Mouse (Mus musculus) ZHBTc4 (cell line): ENCODE results near the gene Olfr1367.

Experiments
- DNase-seq: peaks from one replicate; pipeline ENCODE4 v3.0.0-alpha.2; 2011; ENCODE audit warnings: low read depth, low spot score

Olfr1367 gene

DNA sequence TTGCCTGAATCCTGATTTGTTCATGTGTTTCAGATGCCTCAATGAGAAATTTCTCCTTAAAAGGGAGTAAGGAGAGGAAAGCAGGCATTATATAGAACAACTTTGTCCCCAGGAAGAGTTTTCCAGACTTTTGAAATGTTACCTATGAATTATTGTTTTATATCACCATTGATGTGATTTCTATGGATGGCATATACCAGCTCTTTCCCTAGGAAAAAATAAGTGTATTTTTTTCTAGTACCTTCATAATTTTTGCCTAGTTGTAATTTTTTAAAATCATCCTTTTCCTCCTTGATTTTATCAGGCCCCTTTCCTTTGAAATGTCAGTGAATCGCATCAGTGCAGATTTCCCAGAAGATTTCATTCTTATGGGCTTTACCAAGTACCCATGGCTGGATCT is at the start of gene Olfr1367:
Gene Olfr1367 (plus strand): TSS at position 301 of the 400 bp plus-strand sequence.
- no peak for DNase-seq

DNA sequence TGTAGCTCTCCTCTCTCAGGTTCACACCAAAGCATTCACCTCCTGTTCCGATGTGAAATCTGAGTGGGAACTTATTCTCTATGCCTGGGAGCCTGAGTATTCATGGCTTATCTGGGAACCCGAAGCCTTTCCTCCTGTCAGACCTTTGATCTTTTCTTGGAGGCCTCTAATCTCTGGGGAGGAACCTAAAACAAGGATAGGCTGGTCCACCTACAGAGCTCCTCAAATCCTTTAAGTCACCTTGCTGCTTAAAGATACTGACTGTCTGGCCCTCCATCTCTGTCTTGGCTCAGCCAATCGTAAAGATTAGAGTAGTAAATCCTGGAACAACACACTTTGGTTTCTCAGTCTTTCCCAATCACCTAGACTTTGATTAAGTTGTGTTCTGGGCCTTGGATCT is 48.2 kb upstream of the Olfr1367 start:
- no peak for DNase-seq

DNA sequence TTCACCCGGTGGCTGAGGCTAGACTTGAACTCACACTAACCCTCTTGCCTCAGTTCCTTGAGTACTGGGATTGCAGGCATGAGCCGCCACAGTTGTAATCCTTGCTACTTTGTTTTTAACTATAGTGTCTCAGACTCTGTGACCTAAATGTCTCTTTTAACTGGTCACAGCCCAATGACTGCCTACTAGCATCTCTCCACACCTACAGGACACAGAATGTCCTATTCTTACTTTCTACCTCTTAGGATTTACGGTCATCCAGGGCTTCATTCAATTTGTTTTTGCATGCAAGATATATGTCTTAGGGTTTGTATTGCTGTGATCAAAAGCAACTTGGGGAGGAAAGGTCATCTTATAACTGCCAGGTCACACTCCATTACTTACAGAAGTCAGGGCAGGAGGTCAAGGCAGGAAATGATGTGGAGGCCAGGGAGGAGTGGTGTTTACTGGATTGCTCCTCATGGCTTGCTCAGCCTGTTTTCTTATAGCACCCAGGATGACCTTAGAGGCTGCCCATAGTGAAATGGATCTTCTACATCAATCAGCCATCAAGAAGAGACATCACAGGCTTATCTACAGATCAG is 42.1 kb upstream of the Olfr1367 start:
- DNase-seq, result no peak

DNA sequence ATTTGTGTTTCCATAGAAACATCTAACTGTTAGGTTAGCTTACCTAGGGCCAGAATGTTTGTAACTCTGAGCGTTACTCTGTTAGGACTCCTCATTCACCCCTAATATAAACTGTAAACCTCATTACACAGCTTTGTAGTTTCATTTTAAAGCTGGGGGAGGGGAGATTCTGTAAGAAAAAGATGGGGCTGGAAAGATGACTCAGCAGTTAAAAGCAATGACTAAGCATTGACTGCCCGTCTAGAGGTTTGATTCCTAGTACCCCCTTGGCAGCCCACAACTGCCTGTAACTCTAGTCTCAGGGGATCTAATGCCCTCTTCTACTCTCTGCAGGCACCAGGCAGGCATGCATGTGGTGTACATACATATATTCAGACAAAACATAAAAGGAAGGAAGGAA is 36.9 kb upstream of the Olfr1367 start:
- peak; percentile 18 for DNase-seq

DNA sequence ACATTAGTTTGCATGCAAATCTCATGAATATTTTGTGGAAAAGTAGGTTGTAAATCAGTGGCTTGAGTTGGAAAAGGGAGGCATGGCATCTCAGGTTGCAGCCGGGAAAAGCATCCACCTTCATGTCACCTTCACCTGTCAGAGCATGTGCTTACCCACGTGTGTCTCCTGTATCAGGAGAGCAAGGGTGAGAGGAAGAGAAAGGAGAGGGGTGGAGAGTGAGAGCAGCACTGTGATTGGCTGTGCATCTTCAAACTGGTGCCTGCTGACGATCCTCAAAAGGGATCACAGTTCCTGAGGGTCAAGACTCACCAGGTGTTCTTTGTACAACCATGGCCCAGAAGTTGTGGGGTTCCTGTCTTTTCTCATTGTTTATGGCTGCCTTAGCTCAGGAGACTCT is 34.8 kb upstream of the Olfr1367 start, which contains the start of gene Gpx6:
Gene Gpx6 (plus strand): TSS at position 200 of the 400 bp plus-strand sequence.
- DNase-seq, result peak; percentile 20

DNA sequence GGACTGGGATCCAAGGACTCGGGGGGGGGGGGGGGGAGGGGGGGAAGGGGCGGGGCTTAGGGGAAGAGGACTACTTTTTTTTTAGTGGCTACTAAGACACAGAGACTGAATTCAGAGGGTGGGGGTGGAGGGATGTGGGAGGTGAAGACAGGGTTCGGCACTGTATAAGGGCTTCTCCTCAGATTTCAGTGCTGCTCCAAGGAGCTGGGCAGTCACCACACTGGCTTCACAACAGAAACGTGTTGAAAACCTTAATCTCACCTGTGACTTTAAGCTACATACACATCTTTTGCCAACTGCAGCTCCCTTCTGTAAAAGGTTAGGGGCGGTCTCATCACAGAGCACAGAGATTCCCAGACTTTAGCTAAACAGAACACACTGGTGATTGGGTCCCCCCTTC is 33.9 kb upstream of the Olfr1367 start:
- no peak for DNase-seq

DNA sequence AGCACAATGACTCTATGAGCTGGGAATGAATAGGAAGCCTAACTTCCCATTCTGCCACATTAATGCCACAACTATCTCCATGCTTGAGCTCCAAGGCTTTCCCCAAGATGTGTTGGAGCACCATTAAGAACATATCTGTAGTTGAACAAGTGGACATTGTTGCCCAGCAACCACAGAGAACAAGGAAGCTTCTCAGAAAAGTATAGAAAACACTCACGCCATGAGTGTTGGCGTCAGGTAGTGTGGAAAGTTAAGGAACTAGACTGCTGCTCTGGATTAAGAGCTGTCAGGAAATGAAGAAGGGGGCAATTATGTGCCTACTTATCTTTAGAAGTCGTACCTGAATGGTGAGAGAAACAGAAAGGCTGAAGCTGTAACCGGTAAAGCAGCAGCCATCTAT is 32.8 kb upstream of the Olfr1367 start:
- DNase-seq, result no peak

DNA sequence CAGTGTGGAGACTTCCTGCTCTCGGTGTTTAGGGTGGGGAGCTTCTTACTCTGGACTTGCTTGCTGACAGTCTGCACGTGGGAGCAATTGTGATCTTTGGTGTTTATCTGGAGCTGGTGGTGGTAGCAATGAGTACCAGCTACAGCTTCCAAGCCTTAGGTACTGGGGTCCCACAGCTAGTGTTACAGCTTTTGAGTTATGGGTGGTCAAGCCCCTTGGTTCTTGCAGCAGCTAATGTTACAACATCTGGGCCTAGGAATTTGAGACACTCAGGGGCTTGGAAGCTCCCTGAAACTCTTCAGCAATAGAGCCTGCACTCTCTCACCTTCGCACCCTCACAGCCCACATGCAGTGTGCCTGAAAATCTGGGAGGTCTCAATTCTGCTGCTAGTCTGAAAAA is 26.4 kb upstream of the Olfr1367 start:
- no peak for DNase-seq

DNA sequence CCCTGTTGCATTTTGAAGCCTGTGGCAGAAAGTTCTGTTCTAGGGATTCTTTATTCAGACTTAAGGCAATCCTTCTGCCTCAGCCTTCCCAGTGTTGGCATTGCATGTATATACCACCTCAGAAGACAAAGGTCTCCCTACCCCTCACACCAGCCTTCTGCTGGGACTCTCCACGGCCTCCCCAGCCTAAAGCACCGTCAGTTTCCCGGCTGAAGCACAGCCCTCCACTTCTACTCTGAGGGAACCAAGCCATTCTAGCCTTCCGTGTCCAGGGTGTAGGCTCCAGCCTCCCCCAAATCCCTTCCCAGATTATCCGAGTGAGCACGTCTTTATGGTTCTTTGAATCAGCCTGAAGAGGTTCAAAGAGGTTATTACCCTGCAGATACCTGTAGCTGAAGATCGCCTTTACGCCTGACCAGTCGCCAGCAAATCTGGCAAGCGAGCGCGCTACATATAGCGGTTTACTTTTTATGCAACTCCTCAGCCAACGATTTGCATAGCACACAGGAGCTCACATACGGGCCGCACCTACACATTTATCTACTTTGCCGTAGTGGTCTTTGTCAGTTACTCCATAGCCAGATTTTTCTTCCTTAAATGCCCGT is 24.7 kb upstream of the Olfr1367 start:
- peak; percentile 24 for DNase-seq

DNA sequence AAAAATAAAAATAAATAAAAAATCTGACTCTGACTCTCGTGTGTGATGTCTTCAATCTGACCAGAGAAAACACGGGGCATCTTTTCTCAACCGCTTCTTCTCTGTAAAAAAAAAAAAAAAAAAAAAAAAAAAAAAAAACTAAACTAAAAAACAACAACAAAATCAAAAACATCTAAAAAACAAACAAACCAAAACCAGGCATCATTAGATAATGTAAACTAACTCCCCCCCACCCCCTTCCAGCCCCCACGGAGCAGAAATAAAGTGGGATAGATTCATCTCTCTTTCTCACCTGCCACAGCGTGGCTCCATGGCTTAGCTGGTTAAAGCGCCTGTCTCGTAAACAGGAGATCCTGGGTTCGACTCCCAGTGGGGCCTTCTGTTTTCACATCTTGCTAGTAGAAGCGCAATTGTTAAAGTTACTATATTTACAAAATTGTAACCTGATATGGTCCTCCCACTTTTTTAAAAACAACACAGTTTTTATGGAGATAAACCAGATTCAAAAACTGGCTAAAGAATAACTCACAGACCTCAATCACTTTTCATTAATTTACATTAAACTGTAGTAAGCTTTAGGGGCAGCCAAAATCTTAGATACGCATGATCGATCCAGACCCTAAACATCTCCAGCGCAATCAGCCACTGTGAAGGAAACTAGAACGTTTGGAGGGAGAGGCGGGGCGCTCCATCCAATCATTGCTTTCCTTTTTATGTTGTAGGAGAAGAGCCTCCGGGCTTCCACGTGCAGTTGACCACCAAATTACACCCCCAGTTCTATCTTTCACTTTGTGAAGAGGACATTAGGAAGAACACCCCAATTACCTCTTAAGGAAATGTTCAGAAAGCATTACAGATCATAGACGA is 24.0 kb upstream of the Olfr1367 start:
- DNase-seq, result peak; percentile 72

DNA sequence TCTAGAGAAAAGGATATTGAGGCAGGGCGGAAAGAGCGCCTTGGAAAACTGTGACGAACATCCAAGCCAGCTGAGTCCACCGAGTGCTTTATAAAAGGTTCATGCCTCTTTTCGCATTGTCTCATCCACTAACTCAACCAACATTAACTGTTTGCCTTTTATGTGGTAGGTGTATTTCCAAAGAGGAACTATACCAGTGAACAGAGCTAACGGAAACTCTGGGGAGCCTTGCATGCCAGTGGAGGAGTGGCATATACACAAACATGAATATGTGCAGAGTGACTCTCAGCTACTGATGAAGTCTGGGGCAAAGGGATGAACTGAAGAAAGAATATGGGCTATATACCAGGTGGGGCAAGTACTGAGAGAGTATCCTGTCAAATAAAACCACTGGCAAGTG is 23.3 kb upstream of the Olfr1367 start:
- DNase-seq, result no peak

DNA sequence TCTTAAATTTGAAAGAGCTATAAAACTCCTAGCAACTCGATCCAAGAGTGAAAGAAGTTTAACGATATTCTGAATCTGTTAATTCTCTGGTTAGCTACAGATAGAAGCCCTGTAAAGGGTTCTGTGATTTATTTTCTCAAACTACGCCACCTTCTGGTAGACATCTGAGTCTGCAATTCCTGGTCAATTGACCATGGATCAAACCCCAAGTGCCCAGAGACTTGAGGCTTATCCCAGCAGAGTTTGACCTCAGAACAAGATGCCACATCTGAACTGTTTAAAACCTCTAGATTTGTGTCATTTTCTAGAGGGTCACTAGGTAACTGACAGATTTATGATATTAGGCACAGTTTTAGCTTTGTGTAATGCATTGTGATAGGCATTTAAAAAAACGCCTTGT is 20.5 kb upstream of the Olfr1367 start:
- peak; percentile 87 for DNase-seq

DNA sequence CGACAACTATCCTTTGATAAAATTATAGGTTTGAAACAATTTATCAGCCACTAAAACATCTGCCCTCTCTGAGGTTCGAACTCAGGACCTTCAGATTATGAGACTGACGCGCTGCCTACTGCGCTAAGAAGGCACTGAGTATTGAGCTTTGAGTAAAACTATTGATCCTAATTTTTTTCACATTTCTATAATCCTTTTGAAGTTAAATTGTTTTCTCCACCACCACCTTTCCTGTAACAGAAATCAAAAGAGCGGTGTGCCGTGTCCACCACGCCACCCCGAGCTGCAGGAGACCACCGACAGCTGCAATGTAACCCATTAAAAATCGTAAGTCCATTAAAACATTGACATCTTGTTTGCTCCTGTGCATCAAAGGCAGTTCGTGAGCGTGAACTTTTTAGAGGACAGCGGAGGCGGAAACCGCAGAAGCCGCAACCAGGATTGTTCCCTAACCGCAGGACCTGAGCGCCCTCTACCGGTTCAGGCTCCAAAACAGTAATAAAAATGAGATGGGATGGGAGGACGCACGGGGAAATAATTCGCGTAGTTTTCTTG is 20.0 kb upstream of the Olfr1367 start:
- peak; percentile 92 for DNase-seq

DNA sequence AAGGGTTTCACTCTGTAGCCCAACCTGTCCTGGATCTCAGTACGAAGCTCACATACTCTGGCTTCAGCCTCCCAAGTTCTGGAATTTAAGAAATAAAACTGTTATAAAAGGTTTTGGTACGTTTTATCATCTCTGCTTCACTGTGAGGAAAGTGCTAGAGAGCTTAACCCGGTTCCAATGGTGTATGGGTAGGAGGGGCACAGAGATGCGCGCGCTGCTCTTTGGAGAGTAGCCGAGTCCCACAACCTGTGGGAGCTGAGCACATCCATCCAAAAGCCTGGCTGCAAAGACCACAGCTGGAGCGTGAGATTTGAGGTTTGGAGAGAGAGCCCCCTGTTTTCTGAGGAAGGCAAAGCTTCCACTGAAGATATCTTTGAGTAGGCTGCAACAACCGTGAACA is 19.3 kb upstream of the Olfr1367 start:
- peak; percentile 79 for DNase-seq

DNA sequence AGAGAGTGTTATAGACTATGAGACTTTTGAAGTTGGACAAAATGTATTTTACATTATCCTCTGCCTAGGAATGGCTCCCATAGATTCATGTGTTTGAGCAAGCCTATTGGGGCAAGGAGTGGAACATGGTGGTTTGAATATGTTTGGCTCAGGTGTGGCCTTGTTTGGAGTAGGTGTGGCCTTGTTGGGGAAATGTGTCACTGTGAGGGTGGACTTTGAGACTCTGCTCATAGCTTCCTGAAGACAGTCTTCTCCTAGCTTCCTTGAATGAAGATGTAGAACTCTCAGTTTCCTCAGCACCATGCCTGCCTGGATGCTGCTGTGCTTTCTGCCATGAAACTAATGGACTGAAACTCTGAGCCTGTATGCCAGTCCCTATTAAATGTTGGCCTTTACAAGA is 3.9 kb downstream of the Olfr1367 start:
- DNase-seq, result no peak

DNA sequence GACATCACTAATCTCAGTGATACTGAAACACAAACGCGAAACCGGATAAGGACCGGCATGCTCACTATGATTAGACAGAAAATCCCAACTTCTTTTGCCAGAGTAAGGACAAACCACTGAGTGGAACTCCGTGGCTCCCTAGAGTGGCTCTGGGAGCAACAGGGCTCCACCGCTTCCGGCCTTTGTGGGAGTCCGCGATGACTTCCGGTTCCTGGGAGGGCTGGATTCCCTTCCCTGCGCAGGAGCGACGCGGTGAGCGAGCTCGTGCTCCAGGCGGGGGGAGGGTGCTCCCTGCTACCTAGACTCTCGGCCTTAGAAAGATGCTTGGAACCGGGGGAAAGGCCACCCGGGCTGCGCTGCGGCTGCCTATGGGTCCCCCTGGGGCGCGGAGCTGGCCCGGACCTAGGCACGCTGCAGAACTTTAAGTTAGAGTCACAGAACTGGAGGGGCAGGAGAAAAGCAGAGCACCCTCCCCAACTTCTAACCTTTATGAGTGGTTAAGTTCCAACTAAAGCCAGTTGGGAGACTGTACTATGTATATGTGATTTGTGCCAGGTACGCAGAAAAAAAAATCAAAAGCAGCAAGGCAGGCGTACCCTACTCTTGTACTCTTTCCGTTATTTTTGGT is 16.0 kb downstream of the Olfr1367 start, which contains the start of gene Zscan12:
Gene Zscan12 (plus strand): TSS at position 200 of the 628 bp plus-strand sequence.
- peak; percentile 97 for DNase-seq

DNA sequence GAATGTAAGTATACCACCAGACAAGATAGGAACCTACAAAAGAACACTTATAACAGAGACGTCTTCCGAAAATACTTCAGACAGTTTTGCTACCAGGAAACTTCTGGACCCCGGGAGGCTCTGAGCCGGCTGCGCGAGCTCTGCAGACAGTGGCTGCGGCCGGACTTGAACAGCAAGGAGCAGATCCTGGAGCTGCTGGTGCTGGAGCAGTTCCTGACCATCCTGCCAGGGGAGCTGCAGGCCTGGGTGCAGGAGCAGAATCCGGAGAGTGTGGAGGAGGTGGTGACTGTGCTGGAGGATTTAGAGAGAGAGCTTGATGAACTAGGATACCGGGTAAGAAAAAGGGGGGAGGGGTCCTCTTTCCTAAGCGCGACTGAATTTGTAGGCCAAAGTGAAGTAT is 17.0 kb downstream of the Olfr1367 start:
- DNase-seq, result peak; percentile 27

DNA sequence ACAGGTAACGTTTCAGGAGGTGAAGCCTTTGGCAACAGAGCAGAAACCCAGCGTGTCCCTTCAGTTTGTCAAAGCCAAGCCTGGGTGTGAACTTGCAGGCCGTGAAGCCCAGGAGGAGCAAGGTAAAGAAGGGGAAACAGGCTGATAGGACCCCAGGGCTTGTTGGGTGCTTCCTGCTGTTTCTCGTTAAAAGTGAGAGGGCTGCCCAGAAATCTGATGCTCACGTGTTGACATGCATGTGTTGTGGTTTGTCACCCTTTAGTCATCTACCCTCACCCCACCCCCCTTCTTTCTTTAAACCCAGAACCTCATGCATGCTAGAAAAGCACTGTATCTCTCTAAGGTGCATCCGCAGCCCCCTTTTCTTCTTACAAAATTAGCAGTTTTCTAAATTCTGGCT is 19.9 kb downstream of the Olfr1367 start:
- DNase-seq, result peak; percentile 5

DNA sequence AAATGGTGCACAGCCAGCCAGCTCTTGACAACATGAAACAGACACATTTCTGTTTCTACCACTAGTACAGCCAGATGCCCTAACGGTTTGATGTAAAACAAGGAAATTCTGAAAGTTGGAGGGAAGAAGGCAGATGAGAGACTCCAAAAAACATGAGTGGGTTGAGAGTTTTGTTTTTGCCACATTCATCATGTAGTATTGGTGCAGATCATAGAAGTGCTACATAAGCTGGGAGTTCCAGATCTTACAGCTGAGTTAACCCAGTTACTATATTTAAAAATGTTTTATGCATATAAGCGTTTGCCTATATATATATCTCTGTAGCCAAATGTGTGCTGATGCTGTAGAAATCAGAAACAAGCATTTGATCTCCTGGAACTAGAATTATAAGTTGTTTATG is 26.0 kb downstream of the Olfr1367 start:
- no peak for DNase-seq

DNA sequence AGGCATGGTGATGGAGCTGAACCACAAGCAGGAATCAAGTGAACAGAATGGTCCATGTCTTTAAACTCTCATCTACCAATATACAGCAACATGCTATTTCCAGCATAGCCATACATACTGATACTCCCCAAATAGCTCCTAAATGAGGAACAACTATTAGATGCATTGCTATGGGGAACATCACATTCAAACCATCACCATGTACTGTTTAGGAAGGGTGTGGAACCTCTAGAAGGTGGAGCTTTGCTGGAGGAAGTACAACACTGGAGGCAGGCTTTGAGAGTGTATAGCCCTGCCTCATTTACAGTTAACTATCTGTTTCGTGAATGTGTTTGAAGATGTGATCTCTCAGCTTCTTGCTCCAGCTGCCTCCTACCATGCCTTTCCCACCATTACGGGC is 31.1 kb downstream of the Olfr1367 start:
- no peak for DNase-seq

DNA sequence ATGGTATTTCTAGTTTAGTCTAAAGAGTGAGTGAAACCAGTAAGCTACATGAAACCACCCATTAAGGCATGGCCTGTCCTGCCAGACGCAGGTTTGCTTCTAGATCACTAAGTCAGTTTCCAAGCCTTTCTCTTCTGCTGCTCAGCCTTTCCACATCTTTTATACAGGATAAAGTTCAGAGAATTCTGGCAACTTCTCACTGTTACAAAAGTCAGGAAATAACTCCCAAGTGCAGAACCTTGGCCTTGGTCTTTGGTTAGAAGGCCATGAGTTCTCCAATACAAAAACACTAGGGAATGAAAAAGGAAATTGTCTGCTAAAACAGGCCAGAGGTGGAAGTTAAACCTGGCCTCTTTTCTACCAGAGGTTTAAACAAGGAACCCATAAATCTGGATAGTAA is 48.5 kb downstream of the Olfr1367 start:
- no peak for DNase-seq

DNA sequence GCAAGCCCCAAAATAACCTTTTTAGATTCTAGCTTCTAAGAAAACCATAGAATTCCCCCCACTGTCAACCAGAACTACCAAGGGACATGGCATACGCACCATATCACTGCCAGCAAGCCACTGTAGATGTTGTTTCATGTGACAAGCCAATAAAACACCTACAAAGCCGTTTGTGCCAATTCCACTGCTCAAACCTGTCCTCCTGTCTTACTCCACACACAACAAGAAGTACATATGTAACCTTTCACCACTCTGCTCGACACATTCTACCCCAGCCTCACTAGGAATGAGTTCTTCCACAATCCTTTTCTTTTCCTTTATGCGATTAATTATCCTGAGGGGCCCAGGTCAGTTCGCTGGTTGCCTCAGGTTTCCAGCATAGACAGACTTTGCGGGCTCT is 48.9 kb downstream of the Olfr1367 start:
- no peak for DNase-seq
